Mouse (Mus musculus) adrenal gland, postnatal 36 days (tissue): ENCODE measurements around the gene Prf1. TPM values are rescaled to one million over a fixed set of nuclear protein-coding genes. Genes with fewer than 3 reads are reported as not detected.

Source experiments
- DNase-seq, 2 experiments: peaks; one replicate each; pipeline ENCODE4 v3.0.0; 2021; ENCODE audit warnings: mixed read lengths in 1 of 2
- total RNA-seq, 2 experiments: library from RNA; stranded (reverse); gene quantifications; 2 replicates each; pipeline ENCODE4 v1.2.3; 2021

Gene Prf1
- total RNA-seq, 2 experiments from 2014 or later: 0.26 TPM; not detected in 1

GRCm38 (mm10) chr10:61290016-61290415 lies 7.6 kb upstream of the Prf1 start:
- no peak for DNase-seq

GRCm38 (mm10) chr10:61290479-61290878 lies 7.2 kb upstream of the Prf1 start:
- no peak for DNase-seq

- DNase-seq: no peak
These were observed 3.4 kb upstream of the Prf1 start for GRCm38 (mm10) chr10:61294242-61294641.

GRCm38 (mm10) chr10:61296713-61297445 lies 754 bp upstream of the Prf1 start:
- no peak for DNase-seq

GRCm38 (mm10) chr10:61300996-61301395 lies 3.4 kb downstream of the Prf1 start:
- DNase-seq: no peak

GRCm38 (mm10) chr10:61304046-61304445 lies 6.4 kb downstream of the Prf1 start:
- DNase-seq: no peak

GRCm38 (mm10) chr10:61305928-61306590 lies 8.4 kb downstream of the Prf1 start:
- DNase-seq: no peak

- DNase-seq: peak in 1 of 2 experiments; percentile 8
These were observed 11.2 kb downstream of the Prf1 start for GRCm38 (mm10) chr10:61308706-61309320.

- DNase-seq: no peak
These were observed 14.5 kb downstream of the Prf1 start for GRCm38 (mm10) chr10:61312159-61312558.

- DNase-seq: no peak
These were observed 15.1 kb downstream of the Prf1 start for GRCm38 (mm10) chr10:61312754-61313153.

GRCm38 (mm10) chr10:61313750-61314149 lies 16.1 kb downstream of the Prf1 start:
- DNase-seq: no peak

- no peak for DNase-seq
These were observed 17.8 kb downstream of the Prf1 start for GRCm38 (mm10) chr10:61315324-61315880.

GRCm38 (mm10) chr10:61318527-61318926 lies 20.9 kb downstream of the Prf1 start:
- no peak for DNase-seq

GRCm38 (mm10) chr10:61324717-61325116 lies 27.1 kb downstream of the Prf1 start:
- DNase-seq: no peak

- DNase-seq: no peak
These were observed 28.2 kb downstream of the Prf1 start for GRCm38 (mm10) chr10:61325782-61326328.

GRCm38 (mm10) chr10:61327545-61327944 lies 29.9 kb downstream of the Prf1 start:
- no peak for DNase-seq

GRCm38 (mm10) chr10:61328927-61329326 lies 31.3 kb downstream of the Prf1 start:
- DNase-seq: no peak

GRCm38 (mm10) chr10:61331046-61331445 lies 33.4 kb downstream of the Prf1 start:
- no peak for DNase-seq

- no peak for DNase-seq
These were observed 36.9 kb downstream of the Prf1 start for GRCm38 (mm10) chr10:61334545-61334944.

- DNase-seq: peak; percentile 80 to 86
These were observed 38.5 kb downstream of the Prf1 start for GRCm38 (mm10) chr10:61336137-61336536.

GRCm38 (mm10) chr10:61336592-61336991 lies 39.0 kb downstream of the Prf1 start:
- DNase-seq: no peak

- no peak for DNase-seq
These were observed 40.0 kb downstream of the Prf1 start for GRCm38 (mm10) chr10:61337665-61338064.

- no peak for DNase-seq
These were observed 41.6 kb downstream of the Prf1 start for GRCm38 (mm10) chr10:61339216-61339615.
